Mouse (Mus musculus): ENCODE results near the gene Cat. TPM values are rescaled to one million over a fixed set of nuclear protein-coding genes. Genes with fewer than 3 reads are reported as not detected.

The Cat gene
- polyA plus RNA-seq, 1 experiment from 2014 or later, result 101 TPM

- no peak overlapping the region for H3K4me3 ChIP-seq (ENCODE audit: low read depth, low read length)
- no peaks in the 10 kb centered on the region for H3K4me1 ChIP-seq (ENCODE audit: control insufficient read depth, insufficient read depth, low read length)
- H3K36me3 ChIP-seq (ENCODE audit: control insufficient read depth, insufficient read depth, low read length), result no peaks in the 10 kb centered on the region
- H3K9me3 ChIP-seq (replicated peaks; ENCODE audit: control insufficient read depth, low read length), result no peaks in the 10 kb centered on the region
- WGBS (ENCODE audit: insufficient replicate concordance), result 88% methylated on average over 2 of the region's 2 CpGs
- no peak overlapping the region for H3K9ac ChIP-seq (ENCODE audit: low read depth, low read length)
- ATAC-seq (replicated peaks; ENCODE audit: insufficient number of reproducible peaks, low FRiP score, low TSS enrichment), result no peak
- H3K27me3 ChIP-seq (ENCODE audit: control insufficient read depth, insufficient read depth, low read length), result no peaks in the 10 kb centered on the region
- H3K4me2 ChIP-seq, result no peak overlapping the region
- H3K27ac ChIP-seq (ENCODE audit: low read depth, low read length), result no peak overlapping the region
Observed at GRCm38 (mm10) chr2:103505956-103506355, 21.0 kb upstream of the Cat start.

GRCm38 (mm10) chr2:103504463-103504862, 19.5 kb upstream of the Cat start:
- Histone ChIP-seq H3K27ac (ENCODE audit: low read depth, low read length) (no peak overlapping the region), H3K4me2 (no peak overlapping the region), H3K9ac (ENCODE audit: low read depth, low read length) (no peak overlapping the region), H3K4me3 (ENCODE audit: low read depth, low read length) (no peak overlapping the region), H3K4me1 (ENCODE audit: control insufficient read depth, insufficient read depth, low read length) (no peaks in the 10 kb centered on the region), H3K9me3 (replicated peaks; ENCODE audit: control insufficient read depth, low read length) (no peaks in the 10 kb centered on the region), H3K36me3 (ENCODE audit: control insufficient read depth, insufficient read depth, low read length) (no peaks in the 10 kb centered on the region), H3K27me3 (ENCODE audit: control insufficient read depth, insufficient read depth, low read length) (no peaks in the 10 kb centered on the region)
- ATAC-seq (replicated peaks; ENCODE audit: insufficient number of reproducible peaks, low FRiP score, low TSS enrichment), result no peak
- 94% methylated on average over 1 of the region's 1 CpGs for WGBS (ENCODE audit: insufficient replicate concordance)

GRCm38 (mm10) chr2:103500769-103501168, 15.8 kb upstream of the Cat start:
- Histone ChIP-seq H3K27ac (ENCODE audit: low read depth, low read length) (no peak overlapping the region), H3K36me3 (ENCODE audit: control insufficient read depth, insufficient read depth, low read length) (no peaks in the 10 kb centered on the region), H3K4me1 (ENCODE audit: control insufficient read depth, insufficient read depth, low read length) (no peaks in the 10 kb centered on the region), H3K9me3 (replicated peaks; ENCODE audit: control insufficient read depth, low read length) (no peaks in the 10 kb centered on the region), H3K4me2 (no peak overlapping the region), H3K4me3 (ENCODE audit: low read depth, low read length) (no peak overlapping the region), H3K9ac (ENCODE audit: low read depth, low read length) (no peak overlapping the region), H3K27me3 (ENCODE audit: control insufficient read depth, insufficient read depth, low read length) (no peaks in the 10 kb centered on the region)
- WGBS (ENCODE audit: insufficient replicate concordance), result 49% methylated on average over 2 of the region's 2 CpGs
- ATAC-seq (replicated peaks; ENCODE audit: insufficient number of reproducible peaks, low FRiP score, low TSS enrichment), result no peak

- no peak for ATAC-seq (replicated peaks; ENCODE audit: insufficient number of reproducible peaks, low FRiP score, low TSS enrichment)
- Histone ChIP-seq H3K36me3 (ENCODE audit: control insufficient read depth, insufficient read depth, low read length) (no peaks in the 10 kb centered on the region), H3K4me3 (ENCODE audit: low read depth, low read length) (no peak overlapping the region), H3K4me1 (ENCODE audit: control insufficient read depth, insufficient read depth, low read length) (no peaks in the 10 kb centered on the region), H3K9me3 (replicated peaks; ENCODE audit: control insufficient read depth, low read length) (no peaks in the 10 kb centered on the region), H3K4me2 (no peak overlapping the region), H3K27ac (ENCODE audit: low read depth, low read length) (no peak overlapping the region), H3K27me3 (ENCODE audit: control insufficient read depth, insufficient read depth, low read length) (no peaks in the 10 kb centered on the region), H3K9ac (ENCODE audit: low read depth, low read length) (no peak overlapping the region)
- 82% methylated on average over 6 of the region's 6 CpGs for WGBS (ENCODE audit: insufficient replicate concordance)
Observed at GRCm38 (mm10) chr2:103495633-103496418, 10.9 kb upstream of the Cat start.

DNA sequence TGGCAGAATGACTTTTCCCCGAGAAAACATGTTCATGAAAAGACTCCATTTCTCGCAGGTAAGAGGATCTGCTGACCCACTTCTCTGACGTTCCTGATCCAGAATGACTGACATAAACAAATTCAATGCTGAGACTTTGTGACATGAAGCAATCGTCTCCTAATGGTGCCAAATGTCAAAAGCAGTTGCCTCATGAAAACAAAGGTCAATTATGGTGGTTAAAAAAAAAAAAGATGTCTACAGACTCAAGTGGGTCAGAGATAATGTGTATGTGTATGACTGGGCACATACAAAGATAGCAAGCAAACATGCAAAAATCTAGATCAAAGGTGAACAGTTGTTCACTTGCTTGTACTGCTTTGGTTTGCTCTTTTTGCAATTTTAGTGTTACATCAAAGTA, 8.9 kb upstream of the Cat start:
- no peak overlapping the region for H3K4me3 ChIP-seq (ENCODE audit: low read depth, low read length)

DNA sequence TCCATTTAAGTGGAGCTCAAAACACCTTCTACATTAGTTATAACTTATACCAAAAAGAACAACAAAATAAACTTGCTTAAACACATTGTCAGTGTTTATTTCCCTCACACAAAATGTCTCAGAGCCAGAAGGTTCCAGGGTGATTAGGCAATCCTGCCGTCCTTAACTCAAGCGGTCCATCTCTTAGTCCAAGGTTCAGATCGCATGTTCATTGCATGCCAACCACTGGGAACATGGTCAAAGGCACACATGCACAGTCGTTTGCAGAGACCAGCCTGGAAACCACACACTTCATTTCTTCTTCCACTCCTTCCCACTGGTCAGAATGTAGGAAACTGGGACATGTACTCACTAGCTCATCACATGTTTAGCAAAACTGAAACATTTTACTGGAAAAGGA, 7.6 kb upstream of the Cat start:
- Histone ChIP-seq H3K27me3 (ENCODE audit: control insufficient read depth, insufficient read depth, low read length) (no peaks in the 10 kb centered on the region), H3K4me1 (ENCODE audit: control insufficient read depth, insufficient read depth, low read length) (no peaks in the 10 kb centered on the region), H3K4me2 (no peak overlapping the region), H3K9ac (ENCODE audit: low read depth, low read length) (no peak overlapping the region), H3K9me3 (replicated peaks; ENCODE audit: control insufficient read depth, low read length) (no peaks in the 10 kb centered on the region), H3K27ac (ENCODE audit: low read depth, low read length) (no peak overlapping the region), H3K4me3 (ENCODE audit: low read depth, low read length) (no peak overlapping the region), H3K36me3 (ENCODE audit: control insufficient read depth, insufficient read depth, low read length) (no peaks in the 10 kb centered on the region)
- 78% methylated on average over 4 of the region's 4 CpGs for WGBS (ENCODE audit: insufficient replicate concordance)
- no peak for ATAC-seq (replicated peaks; ENCODE audit: insufficient number of reproducible peaks, low FRiP score, low TSS enrichment)

More for the DNA sequence above, 8.9 kb upstream of the Cat start:
- no peak for ATAC-seq (replicated peaks; ENCODE audit: insufficient number of reproducible peaks, low FRiP score, low TSS enrichment)
- WGBS (ENCODE audit: insufficient replicate concordance), result 56% methylated on average over 4 of the region's 4 CpGs
- H3K4me1 ChIP-seq (ENCODE audit: control insufficient read depth, insufficient read depth, low read length), result no peaks in the 10 kb centered on the region
- H3K36me3 ChIP-seq (ENCODE audit: control insufficient read depth, insufficient read depth, low read length), result no peaks in the 10 kb centered on the region
- H3K9ac ChIP-seq (ENCODE audit: low read depth, low read length), result no peak overlapping the region
- no peaks in the 10 kb centered on the region for H3K27me3 ChIP-seq (ENCODE audit: control insufficient read depth, insufficient read depth, low read length)
- H3K9me3 ChIP-seq (replicated peaks; ENCODE audit: control insufficient read depth, low read length), result no peaks in the 10 kb centered on the region
- H3K27ac ChIP-seq (ENCODE audit: low read depth, low read length), result no peak overlapping the region
- no peak overlapping the region for H3K4me2 ChIP-seq

DNA sequence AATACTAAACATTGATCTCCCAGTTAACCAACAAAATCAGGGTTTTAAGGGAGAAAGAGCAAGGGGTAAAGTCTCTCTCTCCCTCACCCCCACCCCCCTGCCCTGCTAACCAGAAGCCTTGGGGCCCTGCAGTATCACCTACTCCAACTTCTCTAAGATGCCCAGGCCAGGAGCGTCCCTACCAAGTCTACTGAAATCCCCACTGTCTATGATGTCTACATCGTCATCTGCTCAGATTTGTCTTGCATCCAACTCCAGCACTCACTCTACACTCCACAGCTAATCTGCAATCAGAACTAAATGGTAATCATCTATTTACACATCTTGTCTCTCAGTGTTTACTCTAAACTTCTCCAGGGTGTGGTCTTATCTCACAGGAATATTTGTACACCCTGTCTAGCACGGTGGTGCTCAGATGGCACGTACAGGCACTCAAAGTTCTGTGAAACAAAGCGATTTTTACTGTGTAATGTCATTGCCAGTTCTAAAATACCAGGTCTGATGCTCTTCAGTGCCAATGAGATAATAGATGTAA, 907 bp downstream of the Cat start:
- ATAC-seq (replicated peaks; ENCODE audit: insufficient number of reproducible peaks, low FRiP score, low TSS enrichment), result 0 out of 2 replicates have a peak, but pooled peaks have one; percentile 23

DNA sequence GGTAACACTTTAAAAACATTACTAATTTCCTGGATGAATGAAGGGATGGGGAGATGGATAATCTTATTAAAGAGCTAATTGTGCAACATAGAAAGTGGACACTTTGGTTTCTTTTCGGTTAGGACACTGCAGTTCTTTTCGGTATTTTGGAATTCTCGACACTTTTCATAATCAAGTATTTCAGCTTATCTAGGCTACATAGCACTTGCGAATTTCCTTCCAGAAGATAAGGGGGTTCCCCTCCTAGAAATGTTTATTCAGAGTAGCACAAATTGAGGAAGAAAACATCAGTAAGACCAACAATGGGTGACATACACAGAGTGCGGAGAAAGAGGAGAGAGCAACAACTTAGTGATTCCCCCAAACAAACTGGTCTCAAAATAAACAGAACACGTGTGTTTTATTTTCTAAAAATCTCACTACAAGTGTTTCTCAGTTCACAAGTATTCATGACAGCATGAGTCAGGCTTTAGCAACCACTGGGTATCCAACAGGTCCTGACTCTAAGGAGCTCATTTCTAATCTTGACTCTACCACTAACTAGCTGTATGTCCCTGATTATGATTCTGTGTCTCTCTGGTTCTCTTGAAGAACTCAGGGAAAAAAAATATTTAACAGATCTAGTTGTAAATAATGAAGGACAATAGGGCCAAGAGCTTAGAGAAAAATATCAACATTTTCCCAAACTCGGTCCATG, 1.5 kb downstream of the Cat start:
- peak overlapping the region; percentile 85 for H3K4me3 ChIP-seq (ENCODE audit: low read depth, low read length)
- no peak overlapping the region for H3K9ac ChIP-seq (ENCODE audit: low read depth, low read length)
- ATAC-seq (replicated peaks; ENCODE audit: insufficient number of reproducible peaks, low FRiP score, low TSS enrichment), result no peak
- H3K4me2 ChIP-seq, result peak overlapping the region; percentile 81
- H3K9me3 ChIP-seq (replicated peaks; ENCODE audit: control insufficient read depth, low read length), result no peaks in the 10 kb centered on the region
- H3K4me1 ChIP-seq (ENCODE audit: control insufficient read depth, insufficient read depth, low read length), result 0 out of 2 replicates have a peak, but pooled peaks cover 5% of the 10 kb centered on the region
- H3K36me3 ChIP-seq (ENCODE audit: control insufficient read depth, insufficient read depth, low read length), result no peaks in the 10 kb centered on the region
- WGBS (ENCODE audit: insufficient replicate concordance), result 57% methylated on average over 7 of the region's 7 CpGs
- no peaks in the 10 kb centered on the region for H3K27me3 ChIP-seq (ENCODE audit: control insufficient read depth, insufficient read depth, low read length)
- no peak overlapping the region for H3K27ac ChIP-seq (ENCODE audit: low read depth, low read length)

More for the DNA sequence above, 907 bp downstream of the Cat start:
- 0 out of 2 replicates have a peak, but pooled peaks cover 5% of the 10 kb centered on the region for H3K4me1 ChIP-seq (ENCODE audit: control insufficient read depth, insufficient read depth, low read length)
- H3K27me3 ChIP-seq (ENCODE audit: control insufficient read depth, insufficient read depth, low read length), result no peaks in the 10 kb centered on the region
- 22% methylated on average over 5 of the region's 5 CpGs for WGBS (ENCODE audit: insufficient replicate concordance)
- no peaks in the 10 kb centered on the region for H3K9me3 ChIP-seq (replicated peaks; ENCODE audit: control insufficient read depth, low read length)
- peak overlapping the region; percentile 96 for H3K27ac ChIP-seq (ENCODE audit: low read depth, low read length)
- H3K4me3 ChIP-seq (ENCODE audit: low read depth, low read length), result peak overlapping the region; percentile 85
- peak overlapping the region; percentile 81 for H3K4me2 ChIP-seq
- H3K9ac ChIP-seq (ENCODE audit: low read depth, low read length), result peak overlapping the region; percentile 92
- no peaks in the 10 kb centered on the region for H3K36me3 ChIP-seq (ENCODE audit: control insufficient read depth, insufficient read depth, low read length)
